Mouse (Mus musculus): Measurements from ENCODE around the gene Tnfrsf9. TPM values are rescaled to one million over a fixed set of nuclear protein-coding genes. Genes with fewer than 3 reads are reported as not detected.

Tnfrsf9 gene
- total and polyA plus RNA-seq, 2 experiments from 2014 or later, result 0.09 to 0.52 TPM

DNA sequence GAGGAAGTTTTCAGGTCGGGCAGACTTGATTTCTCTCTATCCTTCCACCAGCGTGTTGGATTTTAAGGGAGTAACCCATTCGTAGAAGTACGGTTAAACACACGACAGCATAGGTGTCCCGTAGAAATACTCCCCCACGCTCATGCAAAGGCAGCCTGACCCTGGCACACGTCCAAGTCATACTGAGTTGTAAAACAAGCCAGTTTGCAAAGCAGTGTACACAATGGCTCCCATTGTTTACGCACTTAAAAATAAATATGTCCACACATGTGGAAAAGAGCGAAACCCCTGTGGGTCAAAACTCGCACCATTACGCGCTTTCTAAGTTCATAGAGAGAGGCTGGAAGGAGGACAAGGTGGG lies 24.4 kb upstream of the Tnfrsf9 start:
- H3K4me3 ChIP-seq (ENCODE audit: low read length), result no peak overlapping the region
- no peaks in the 10 kb centered on the region for H3K27me3 ChIP-seq (ENCODE audit: insufficient read depth, low read length)
- no peak overlapping the region for H3K9ac ChIP-seq (replicated peaks; ENCODE audit: low read length)
- no peak overlapping the region for H3K27ac ChIP-seq
- DNase-seq (ENCODE audit: low spot score) (peak; percentile 30), ATAC-seq (no peak)
- no peaks in the 10 kb centered on the region for H3K9me3 ChIP-seq (ENCODE audit: low read length)
- H3K4me2 ChIP-seq (ENCODE audit: low read depth, low read length), result peak overlapping the region; percentile 35
- no peak for TF ChIP-seq CTCF (IDR thresholded peaks at IDR 0.05; ENCODE audit: low read depth)
- no peaks in the 10 kb centered on the region for H3K4me1 ChIP-seq (ENCODE audit: insufficient read depth, low read length)
- no peaks in the 10 kb centered on the region for H3K36me3 ChIP-seq (ENCODE audit: insufficient read depth, low read length)
- 41% methylated on average over 13 of the region's 13 CpGs for WGBS

DNA sequence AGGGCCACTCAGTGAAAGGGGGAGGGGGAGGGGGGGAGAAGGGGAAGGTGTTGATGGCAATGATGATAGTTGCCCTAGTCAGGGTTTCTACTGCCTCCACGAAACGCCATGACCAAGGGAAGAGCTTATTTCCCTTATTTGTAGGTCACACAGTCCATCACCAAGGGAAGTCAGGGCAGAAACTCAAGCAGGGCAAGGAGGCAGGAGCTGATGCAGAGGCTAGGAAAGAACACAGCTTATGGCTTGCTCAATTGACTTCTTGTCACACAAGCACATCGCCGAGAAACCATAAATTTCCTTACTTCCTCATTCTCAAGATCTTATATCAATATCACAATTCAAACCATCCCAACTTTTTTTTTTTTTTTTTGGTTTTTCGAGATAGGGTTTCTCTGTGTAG lies 23.1 kb upstream of the Tnfrsf9 start:
- Histone ChIP-seq H3K27me3 (ENCODE audit: insufficient read depth, low read length) (no peaks in the 10 kb centered on the region), H3K4me3 (ENCODE audit: low read length) (no peak overlapping the region), H3K4me1 (ENCODE audit: insufficient read depth, low read length) (no peaks in the 10 kb centered on the region), H3K4me2 (ENCODE audit: low read depth, low read length) (no peak overlapping the region), H3K9ac (replicated peaks; ENCODE audit: low read length) (no peak overlapping the region), H3K27ac (no peak overlapping the region), H3K36me3 (ENCODE audit: insufficient read depth, low read length) (peaks cover under 1% of the 10 kb centered on the region; the same call in 1 of the 2 replicates), H3K9me3 (ENCODE audit: low read length) (no peaks in the 10 kb centered on the region)
- WGBS, result 86% methylated on average over 5 of the region's 5 CpGs
- ATAC-seq, result no peak
- no peak for TF ChIP-seq CTCF (IDR thresholded peaks at IDR 0.05; ENCODE audit: low read depth)
- DNase-seq (ENCODE audit: low spot score), result no peak

DNA sequence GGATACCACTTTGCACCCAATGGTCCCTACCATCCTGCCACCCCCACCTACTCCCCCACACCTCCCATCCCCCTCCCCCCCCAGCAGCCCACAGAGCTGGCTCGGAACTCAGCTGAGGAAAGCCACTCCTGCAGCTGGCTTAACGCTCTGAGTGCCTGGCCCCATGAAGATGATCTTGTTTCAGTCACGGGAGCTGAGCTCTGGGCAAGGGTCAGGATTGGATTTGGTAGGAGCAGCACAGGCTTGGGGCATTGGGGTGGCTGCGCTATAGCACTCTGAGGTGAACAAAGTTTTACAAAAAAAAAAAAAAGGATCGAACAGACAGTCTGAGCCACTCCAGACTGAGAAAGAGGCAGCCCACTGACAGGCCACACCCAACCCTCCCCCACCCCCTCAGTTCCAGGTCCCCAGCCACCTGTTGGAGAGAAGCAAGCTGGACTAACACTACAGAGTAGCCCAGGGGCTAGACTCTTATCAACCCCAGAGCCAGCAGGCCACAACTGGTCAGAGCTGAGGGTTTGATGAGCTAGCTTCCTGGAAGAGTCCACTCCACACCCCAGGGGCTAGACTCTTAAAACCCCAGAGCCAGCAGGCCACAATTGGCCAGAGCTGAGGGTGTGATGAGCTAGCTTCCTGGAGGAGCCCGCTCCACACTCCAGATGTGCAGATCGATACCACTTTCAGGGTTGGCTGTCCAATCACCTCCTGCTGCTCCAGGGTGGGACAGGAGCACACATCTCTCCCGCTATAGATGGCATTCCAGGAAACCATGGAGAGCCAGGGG lies 19.5 kb upstream of the Tnfrsf9 start:
- H3K9me3 ChIP-seq (ENCODE audit: low read length), result no peaks in the 10 kb centered on the region
- H3K9ac ChIP-seq (replicated peaks; ENCODE audit: low read length), result no peak overlapping the region
- TF ChIP-seq CTCF (IDR thresholded peaks at IDR 0.05; ENCODE audit: low read depth), result no peak
- no peak for ATAC-seq
- H3K4me2 ChIP-seq (ENCODE audit: low read depth, low read length), result no peak overlapping the region
- WGBS, result 78% methylated on average over 8 of the region's 8 CpGs
- no peaks in the 10 kb centered on the region for H3K27me3 ChIP-seq (ENCODE audit: insufficient read depth, low read length)
- H3K4me1 ChIP-seq (ENCODE audit: insufficient read depth, low read length), result no peaks in the 10 kb centered on the region
- H3K36me3 ChIP-seq (ENCODE audit: insufficient read depth, low read length), result peaks cover 22% of the 10 kb centered on the region; the same call in 1 of the 2 replicates
- H3K27ac ChIP-seq, result no peak overlapping the region
- DNase-seq (ENCODE audit: low spot score), result no peak
- no peak overlapping the region for H3K4me3 ChIP-seq (ENCODE audit: low read length)

DNA sequence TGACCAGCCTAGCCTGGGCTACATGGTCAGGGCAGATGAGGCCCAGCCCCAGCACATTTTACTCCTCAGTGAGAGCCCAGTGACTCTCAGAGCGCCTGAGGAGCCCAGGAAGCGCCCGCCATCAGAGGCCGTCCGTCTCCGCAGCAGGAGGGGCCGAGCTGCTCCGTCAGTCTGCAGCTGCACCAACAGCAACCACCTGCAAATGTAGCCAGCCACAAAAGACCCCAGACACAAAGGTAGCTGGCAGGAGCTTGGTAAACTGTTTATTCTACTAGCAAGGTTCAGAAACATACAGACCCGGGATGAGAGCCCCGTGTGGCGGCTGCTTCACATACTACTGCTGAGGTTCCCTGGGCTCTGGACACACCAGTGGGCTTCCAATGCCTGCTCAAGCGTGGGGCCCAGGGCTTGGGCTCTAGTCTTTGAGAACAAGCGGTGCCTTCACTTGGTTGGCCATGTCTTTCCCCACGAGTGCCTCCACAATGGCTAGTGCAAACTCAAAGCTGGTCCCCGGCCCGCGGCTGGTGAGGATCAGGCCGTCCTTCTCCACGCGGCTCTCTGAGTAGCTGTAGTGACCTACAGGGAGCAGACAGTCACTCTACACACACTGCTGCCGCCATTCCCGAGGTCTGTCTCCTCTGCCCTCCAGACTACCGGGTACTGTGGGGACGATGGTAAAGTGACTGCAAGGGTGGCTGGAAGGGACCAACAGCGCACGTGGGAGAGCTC lies 17.3 kb upstream of the Tnfrsf9 start:
- no peak for DNase-seq (ENCODE audit: low spot score)
- 91% methylated on average over 26 of the region's 26 CpGs for WGBS

DNA sequence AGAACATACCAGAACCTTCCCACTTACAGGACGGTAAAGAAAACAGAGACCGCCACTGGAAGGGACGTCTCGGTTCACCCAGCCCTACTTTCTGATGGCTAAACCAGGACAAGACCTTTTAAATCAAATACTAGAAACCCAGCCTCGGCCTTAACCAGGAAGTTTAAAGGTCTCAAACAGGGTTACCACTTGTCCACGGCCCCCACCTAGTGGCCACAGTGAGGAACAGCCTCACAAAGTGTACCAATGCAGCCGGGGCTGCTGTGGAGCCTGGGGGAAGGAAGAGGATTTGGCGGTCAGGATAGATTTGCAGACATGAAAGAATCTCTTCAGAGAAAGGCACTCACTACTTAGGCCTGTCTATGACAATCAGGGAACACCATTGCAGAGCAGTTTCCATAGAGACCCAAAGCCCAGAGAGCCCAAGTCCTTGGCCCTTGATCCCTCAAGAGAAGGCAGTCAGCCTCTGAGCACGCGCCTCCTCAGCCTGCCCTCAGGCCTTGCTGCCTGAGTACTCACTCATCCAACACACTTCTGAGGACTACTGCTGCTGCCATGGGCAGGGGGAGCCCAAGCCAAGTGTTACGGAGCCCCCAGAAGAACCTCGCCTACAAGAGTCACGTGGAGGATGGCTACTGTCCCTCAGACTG lies 15.5 kb upstream of the Tnfrsf9 start:
- Histone ChIP-seq H3K9me3 (ENCODE audit: low read length) (no peaks in the 10 kb centered on the region), H3K9ac (replicated peaks; ENCODE audit: low read length) (no peak overlapping the region), H3K4me2 (ENCODE audit: low read depth, low read length) (no peak overlapping the region), H3K4me1 (ENCODE audit: insufficient read depth, low read length) (no peaks in the 10 kb centered on the region), H3K27ac (no peak overlapping the region), H3K27me3 (ENCODE audit: insufficient read depth, low read length) (no peaks in the 10 kb centered on the region), H3K36me3 (ENCODE audit: insufficient read depth, low read length) (peaks cover 46% of the 10 kb centered on the region; the same call in 1 of the 2 replicates), H3K4me3 (ENCODE audit: low read length) (no peak overlapping the region)
- DNase-seq (ENCODE audit: low spot score) (peak; percentile 84), ATAC-seq (peak; percentile 60; the same call in 1 of the 2 replicates)
- WGBS, result 55% methylated on average over 13 of the region's 13 CpGs
- peak; percentile 95 for TF ChIP-seq CTCF (IDR thresholded peaks at IDR 0.05; ENCODE audit: low read depth)

More for the DNA sequence above, 17.3 kb upstream of the Tnfrsf9 start:
- no peaks in the 10 kb centered on the region for H3K9me3 ChIP-seq (ENCODE audit: low read length)
- H3K4me3 ChIP-seq (ENCODE audit: low read length), result no peak overlapping the region
- H3K9ac ChIP-seq (replicated peaks; ENCODE audit: low read length), result no peak overlapping the region
- H3K27ac ChIP-seq, result no peak overlapping the region
- H3K36me3 ChIP-seq (ENCODE audit: insufficient read depth, low read length), result peaks cover 33% of the 10 kb centered on the region; the same call in 1 of the 2 replicates
- ATAC-seq, result no peak
- no peak for TF ChIP-seq CTCF (IDR thresholded peaks at IDR 0.05; ENCODE audit: low read depth)
- H3K27me3 ChIP-seq (ENCODE audit: insufficient read depth, low read length), result no peaks in the 10 kb centered on the region
- no peaks in the 10 kb centered on the region for H3K4me1 ChIP-seq (ENCODE audit: insufficient read depth, low read length)
- no peak overlapping the region for H3K4me2 ChIP-seq (ENCODE audit: low read depth, low read length)

DNA sequence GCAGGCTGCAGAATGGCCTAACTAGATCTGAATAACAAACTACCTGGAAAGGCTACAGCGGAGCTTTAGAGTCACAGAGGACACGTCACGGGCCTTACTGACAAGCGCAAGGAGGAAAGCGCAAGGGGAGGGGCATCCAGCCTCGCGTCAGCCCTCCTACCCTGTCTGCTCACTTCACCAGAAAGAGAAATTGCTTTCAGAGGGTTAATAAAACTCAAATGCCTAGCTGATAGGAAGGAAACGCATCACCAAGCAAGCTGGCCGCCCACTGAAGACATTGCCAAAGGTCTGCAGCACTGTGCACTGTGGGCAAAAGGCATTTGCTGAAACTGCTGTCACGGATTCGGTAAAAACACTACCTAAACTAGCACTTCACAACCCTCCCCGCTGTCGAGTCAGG lies 13.9 kb upstream of the Tnfrsf9 start:
- Histone ChIP-seq H3K9ac (replicated peaks; ENCODE audit: low read length) (no peak overlapping the region), H3K9me3 (ENCODE audit: low read length) (no peaks in the 10 kb centered on the region), H3K36me3 (ENCODE audit: insufficient read depth, low read length) (peaks cover 56% of the 10 kb centered on the region), H3K4me1 (ENCODE audit: insufficient read depth, low read length) (no peaks in the 10 kb centered on the region), H3K27ac (no peak overlapping the region), H3K4me2 (ENCODE audit: low read depth, low read length) (no peak overlapping the region), H3K27me3 (ENCODE audit: insufficient read depth, low read length) (no peaks in the 10 kb centered on the region), H3K4me3 (ENCODE audit: low read length) (no peak overlapping the region)
- TF ChIP-seq CTCF (IDR thresholded peaks at IDR 0.05; ENCODE audit: low read depth), result no peak
- no peak for DNase-seq (ENCODE audit: low spot score)
- ATAC-seq, result no peak
- 96% methylated on average over 13 of the region's 13 CpGs for WGBS

All from hindbrain, postnatal 0 days (tissue).